Mouse (Mus musculus): Measurements from ENCODE around the gene 4930442H23Rik. TPM values are rescaled to one million over a fixed set of nuclear protein-coding genes. Genes with fewer than 3 reads are reported as not detected.
"Not testable (repeated sequence)": the region's sequence is repeated elsewhere in the genome, so short reads cannot be mapped to it uniquely, and the experiment has no call there.

Gene 4930442H23Rik
- polyA plus RNA-seq, 1 experiment = not detected

- H3K27ac ChIP-seq (ENCODE audit: insufficient read depth, low read length) = no peak overlapping the region
- no peaks in the 10 kb centered on the region for H3K4me1 ChIP-seq (ENCODE audit: control insufficient read depth, insufficient read depth, low read length)
- no peaks in the 10 kb centered on the region for H3K27me3 ChIP-seq (ENCODE audit: control insufficient read depth, insufficient read depth, low read length)
- no peak overlapping the region for H3K4me3 ChIP-seq (replicated peaks; ENCODE audit: insufficient read depth, low read depth, low read length)
- no peak for TF ChIP-seq CTCF (IDR thresholded peaks at IDR 0.05; ENCODE audit: borderline replicate concordance, insufficient read depth, low read depth, low read length)
- no peak for TF ChIP-seq POLR2A (IDR thresholded peaks at IDR 0.05; ENCODE audit: borderline replicate concordance, insufficient read depth, low read length)
- DNase-seq = no peak
- WGBS = 89% methylated on average over 5 of the region's 5 CpGs
These were observed 37.9 kb upstream of the 4930442H23Rik start for GRCm38 (mm10) chr10:81221402-81222015.

GRCm38 (mm10) chr10:81217964-81218363, 34.3 kb upstream of the 4930442H23Rik start:
- DNase-seq = peak; percentile 61 to 77
- H3K4me1 ChIP-seq (ENCODE audit: control insufficient read depth, insufficient read depth, low read length) = no peaks in the 10 kb centered on the region
- H3K27me3 ChIP-seq (ENCODE audit: control insufficient read depth, insufficient read depth, low read length) = no peaks in the 10 kb centered on the region
- TF ChIP-seq POLR2A (IDR thresholded peaks at IDR 0.05; ENCODE audit: borderline replicate concordance, insufficient read depth, low read length) (no peak), CTCF (IDR thresholded peaks at IDR 0.05; ENCODE audit: borderline replicate concordance, insufficient read depth, low read depth, low read length) (peak; percentile 84)
- WGBS = 27% methylated on average over 7 of the region's 7 CpGs
- H3K27ac ChIP-seq (ENCODE audit: insufficient read depth, low read length) = no peak overlapping the region
- H3K4me3 ChIP-seq (replicated peaks; ENCODE audit: insufficient read depth, low read depth, low read length) = no peak overlapping the region

- H3K4me1 ChIP-seq (ENCODE audit: control insufficient read depth, insufficient read depth, low read length); H3K27ac ChIP-seq (ENCODE audit: insufficient read depth, low read length); H3K27me3 ChIP-seq (ENCODE audit: control insufficient read depth, insufficient read depth, low read length); H3K4me3 ChIP-seq (replicated peaks; ENCODE audit: insufficient read depth, low read depth, low read length); DNase-seq: not testable (repeated sequence)
- 23% methylated on average over 1 of the region's 1 CpGs for WGBS
- peak; percentile 53; the same call in 1 of the 2 replicates for TF ChIP-seq CTCF (IDR thresholded peaks at IDR 0.05; ENCODE audit: borderline replicate concordance, insufficient read depth, low read depth, low read length)
These were observed 33.6 kb upstream of the 4930442H23Rik start for GRCm38 (mm10) chr10:81217267-81217666.

GRCm38 (mm10) chr10:81216810-81217209, 33.2 kb upstream of the 4930442H23Rik start:
- 86% methylated on average over 6 of the region's 6 CpGs for WGBS
- no peak for TF ChIP-seq CTCF (IDR thresholded peaks at IDR 0.05; ENCODE audit: borderline replicate concordance, insufficient read depth, low read depth, low read length)
- no peak for TF ChIP-seq POLR2A (IDR thresholded peaks at IDR 0.05; ENCODE audit: borderline replicate concordance, insufficient read depth, low read length)
- H3K4me3 ChIP-seq (replicated peaks; ENCODE audit: insufficient read depth, low read depth, low read length) = no peak overlapping the region
- DNase-seq = no peak
- no peaks in the 10 kb centered on the region for H3K27me3 ChIP-seq (ENCODE audit: control insufficient read depth, insufficient read depth, low read length)
- no peak overlapping the region for H3K27ac ChIP-seq (ENCODE audit: insufficient read depth, low read length)
- no peaks in the 10 kb centered on the region for H3K4me1 ChIP-seq (ENCODE audit: control insufficient read depth, insufficient read depth, low read length)

GRCm38 (mm10) chr10:81216260-81216659, 32.6 kb upstream of the 4930442H23Rik start:
- WGBS = 92% methylated on average over 6 of the region's 6 CpGs

DNA sequence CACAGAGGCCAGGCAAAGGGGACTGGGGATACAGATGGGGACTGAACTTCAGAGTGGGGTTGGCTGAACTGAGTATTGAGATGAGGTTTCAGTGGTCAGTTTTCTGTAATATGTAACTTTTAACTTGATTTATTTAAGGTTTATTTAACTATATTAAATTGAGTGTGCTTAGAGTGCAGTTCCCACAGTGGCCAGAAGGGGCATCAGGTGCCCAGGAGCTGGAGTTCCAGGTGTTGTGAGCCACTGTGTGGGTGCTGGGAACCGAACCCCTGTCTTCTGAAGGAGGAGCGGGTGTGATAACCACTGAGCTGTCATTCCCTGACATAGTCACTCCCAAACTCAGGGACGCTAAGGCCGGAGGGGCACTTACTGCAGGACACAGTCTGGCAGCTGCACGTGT, 26.5 kb upstream of the 4930442H23Rik start:
- H3K27me3 ChIP-seq (ENCODE audit: control insufficient read depth, insufficient read depth, low read length) = no peaks in the 10 kb centered on the region
- no peak overlapping the region for H3K27ac ChIP-seq (ENCODE audit: insufficient read depth, low read length)
- no peak for TF ChIP-seq POLR2A (IDR thresholded peaks at IDR 0.05; ENCODE audit: borderline replicate concordance, insufficient read depth, low read length)
- TF ChIP-seq CTCF (IDR thresholded peaks at IDR 0.05; ENCODE audit: borderline replicate concordance, insufficient read depth, low read depth, low read length) = peak; percentile 44
- WGBS = 98% methylated on average over 5 of the region's 5 CpGs
- DNase-seq = no peak
- H3K4me3 ChIP-seq (replicated peaks; ENCODE audit: insufficient read depth, low read depth, low read length) = no peak overlapping the region
- H3K4me1 ChIP-seq (ENCODE audit: control insufficient read depth, insufficient read depth, low read length) = no peaks in the 10 kb centered on the region

More at GRCm38 (mm10) chr10:81216260-81216659, 32.6 kb upstream of the 4930442H23Rik start:
- no peak for DNase-seq
- Histone ChIP-seq H3K4me1 (ENCODE audit: control insufficient read depth, insufficient read depth, low read length) (no peaks in the 10 kb centered on the region), H3K27me3 (ENCODE audit: control insufficient read depth, insufficient read depth, low read length) (no peaks in the 10 kb centered on the region), H3K4me3 (replicated peaks; ENCODE audit: insufficient read depth, low read depth, low read length) (no peak overlapping the region), H3K27ac (ENCODE audit: insufficient read depth, low read length) (no peak overlapping the region)
- TF ChIP-seq POLR2A (IDR thresholded peaks at IDR 0.05; ENCODE audit: borderline replicate concordance, insufficient read depth, low read length) (no peak), CTCF (IDR thresholded peaks at IDR 0.05; ENCODE audit: borderline replicate concordance, insufficient read depth, low read depth, low read length) (no peak)

DNA sequence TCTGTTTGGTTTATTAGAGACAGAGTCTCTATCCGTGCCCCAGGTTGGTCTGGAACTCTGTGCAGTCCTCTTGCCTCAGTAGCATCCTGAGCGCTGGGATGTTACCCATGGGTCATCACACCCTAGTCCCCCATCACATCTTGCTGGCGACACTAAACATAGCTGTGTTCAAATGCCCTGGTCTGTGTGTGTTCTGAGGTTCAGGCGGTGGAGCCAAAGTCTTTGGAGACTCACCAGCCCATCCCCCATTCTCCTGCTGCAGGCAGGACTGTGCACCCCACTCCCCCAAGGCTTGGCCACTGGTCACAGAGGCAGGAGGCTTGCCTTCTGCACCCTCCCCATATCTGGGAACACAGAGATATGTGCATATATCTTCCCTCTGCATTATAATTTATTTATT, 20.5 kb upstream of the 4930442H23Rik start:
- Histone ChIP-seq H3K4me3 (replicated peaks; ENCODE audit: insufficient read depth, low read depth, low read length) (no peak overlapping the region), H3K4me1 (ENCODE audit: control insufficient read depth, insufficient read depth, low read length) (no peaks in the 10 kb centered on the region), H3K27ac (ENCODE audit: insufficient read depth, low read length) (no peak overlapping the region), H3K27me3 (ENCODE audit: control insufficient read depth, insufficient read depth, low read length) (no peaks in the 10 kb centered on the region)
- DNase-seq = no peak
- TF ChIP-seq POLR2A (IDR thresholded peaks at IDR 0.05; ENCODE audit: borderline replicate concordance, insufficient read depth, low read length) (no peak), CTCF (IDR thresholded peaks at IDR 0.05; ENCODE audit: borderline replicate concordance, insufficient read depth, low read depth, low read length) (no peak)
- 65% methylated on average over 4 of the region's 4 CpGs for WGBS

DNA sequence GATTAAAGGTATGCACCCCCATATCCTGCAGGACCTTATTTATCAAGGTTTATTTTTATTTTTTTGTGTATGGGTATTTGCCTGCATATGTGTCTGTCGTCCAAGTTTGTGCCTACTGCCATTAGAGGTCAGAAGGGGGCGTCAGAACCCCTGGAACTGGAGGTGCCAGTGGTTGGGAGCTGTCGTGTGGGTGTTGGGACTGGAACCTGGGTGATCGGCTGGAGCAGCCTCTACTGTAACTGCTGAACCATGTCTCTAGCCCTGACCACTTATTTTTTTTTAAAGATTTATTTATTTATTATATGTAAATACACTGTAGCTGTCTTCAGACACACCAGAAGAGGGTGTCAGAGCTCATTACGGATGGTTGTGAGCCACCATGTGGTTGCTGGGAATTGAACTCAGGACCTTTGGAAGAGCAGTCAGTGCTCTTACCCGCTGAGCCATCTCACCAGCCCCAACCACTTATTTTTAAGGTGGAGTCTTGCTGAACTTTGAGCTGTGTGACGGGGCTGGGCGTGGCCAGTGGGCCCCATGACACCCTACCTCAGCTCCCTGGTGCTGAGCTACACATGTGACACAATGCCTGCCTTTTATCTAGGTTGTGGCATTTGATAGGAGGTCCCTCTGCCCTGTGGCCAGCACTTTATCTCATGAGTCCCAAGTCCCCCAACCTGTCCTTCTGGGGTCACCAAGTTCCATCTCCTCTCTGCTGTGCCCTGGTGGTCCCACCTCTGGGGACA, 19.5 kb upstream of the 4930442H23Rik start:
- DNase-seq = no peak
- TF ChIP-seq POLR2A (IDR thresholded peaks at IDR 0.05; ENCODE audit: borderline replicate concordance, insufficient read depth, low read length) (no peak), CTCF (IDR thresholded peaks at IDR 0.05; ENCODE audit: borderline replicate concordance, insufficient read depth, low read depth, low read length) (no peak)
- no peak overlapping the region for H3K4me3 ChIP-seq (replicated peaks; ENCODE audit: insufficient read depth, low read depth, low read length)
- no peaks in the 10 kb centered on the region for H3K4me1 ChIP-seq (ENCODE audit: control insufficient read depth, insufficient read depth, low read length)
- 69% methylated on average over 8 of the region's 8 CpGs for WGBS
- no peak overlapping the region for H3K27ac ChIP-seq (ENCODE audit: insufficient read depth, low read length)
- no peaks in the 10 kb centered on the region for H3K27me3 ChIP-seq (ENCODE audit: control insufficient read depth, insufficient read depth, low read length)

Measured in cerebellum, adult 2 months (tissue).